Mouse (Mus musculus): ENCODE data around the gene Mroh2a. TPM values are rescaled to one million over a fixed set of nuclear protein-coding genes. Genes with fewer than 3 reads are reported as not detected.

The Mroh2a gene
- polyA plus RNA-seq, 1 experiment from 2014 or later = 2.8 TPM

GRCm38 (mm10) chr1:88233421-88234247 lies 6.8 kb downstream of the Mroh2a start:
- H3K27ac ChIP-seq (ENCODE audit: low read length) = no peak overlapping the region
- H3K9ac ChIP-seq (replicated peaks; ENCODE audit: low read length) = no peak overlapping the region
- WGBS = 68% methylated on average over 14 of the region's 14 CpGs
- H3K27me3 ChIP-seq (ENCODE audit: insufficient read depth, low read length) = no peaks in the 10 kb centered on the region
- no peak overlapping the region for H3K4me3 ChIP-seq (ENCODE audit: low read length)
- H3K9me3 ChIP-seq (ENCODE audit: low read length) = peaks cover 97% of the 10 kb centered on the region
- no peaks in the 10 kb centered on the region for H3K4me1 ChIP-seq (ENCODE audit: insufficient read depth, low read length)
- no peak overlapping the region for H3K4me2 ChIP-seq (replicated peaks; ENCODE audit: low read depth, low read length)
- ATAC-seq (ENCODE audit: low FRiP score, low TSS enrichment) = no peak
- no peaks in the 10 kb centered on the region for H3K36me3 ChIP-seq (ENCODE audit: insufficient read depth, low read length)

- no peaks in the 10 kb centered on the region for H3K4me1 ChIP-seq (ENCODE audit: insufficient read depth, low read length)
- no peak overlapping the region for H3K4me3 ChIP-seq (ENCODE audit: low read length)
- no peak for ATAC-seq (ENCODE audit: low FRiP score, low TSS enrichment)
- H3K36me3 ChIP-seq (ENCODE audit: insufficient read depth, low read length) = no peaks in the 10 kb centered on the region
- H3K9ac ChIP-seq (replicated peaks; ENCODE audit: low read length) = no peak overlapping the region
- H3K4me2 ChIP-seq (replicated peaks; ENCODE audit: low read depth, low read length) = no peak overlapping the region
- 67% methylated on average over 4 of the region's 4 CpGs for WGBS
- no peaks in the 10 kb centered on the region for H3K27me3 ChIP-seq (ENCODE audit: insufficient read depth, low read length)
- peaks cover 97% of the 10 kb centered on the region for H3K9me3 ChIP-seq (ENCODE audit: low read length)
- no peak overlapping the region for H3K27ac ChIP-seq (ENCODE audit: low read length)
Observed at GRCm38 (mm10) chr1:88234248-88234610, 7.4 kb downstream of the Mroh2a start.

GRCm38 (mm10) chr1:88234646-88235045 lies 7.9 kb downstream of the Mroh2a start:
- H3K36me3 ChIP-seq (ENCODE audit: insufficient read depth, low read length) = no peaks in the 10 kb centered on the region
- H3K9me3 ChIP-seq (ENCODE audit: low read length) = peaks cover 97% of the 10 kb centered on the region
- H3K9ac ChIP-seq (replicated peaks; ENCODE audit: low read length) = no peak overlapping the region
- ATAC-seq (ENCODE audit: low FRiP score, low TSS enrichment) = no peak
- no peak overlapping the region for H3K4me2 ChIP-seq (replicated peaks; ENCODE audit: low read depth, low read length)
- H3K4me1 ChIP-seq (ENCODE audit: insufficient read depth, low read length) = no peaks in the 10 kb centered on the region
- no peak overlapping the region for H3K27ac ChIP-seq (ENCODE audit: low read length)
- H3K4me3 ChIP-seq (ENCODE audit: low read length) = no peak overlapping the region
- WGBS = 43% methylated on average over 5 of the region's 5 CpGs
- no peaks in the 10 kb centered on the region for H3K27me3 ChIP-seq (ENCODE audit: insufficient read depth, low read length)

GRCm38 (mm10) chr1:88235046-88235893 lies 8.5 kb downstream of the Mroh2a start:
- Histone ChIP-seq H3K27ac (ENCODE audit: low read length) (no peak overlapping the region), H3K4me3 (ENCODE audit: low read length) (no peak overlapping the region), H3K36me3 (ENCODE audit: insufficient read depth, low read length) (no peaks in the 10 kb centered on the region), H3K4me2 (replicated peaks; ENCODE audit: low read depth, low read length) (no peak overlapping the region), H3K4me1 (ENCODE audit: insufficient read depth, low read length) (no peaks in the 10 kb centered on the region), H3K9me3 (ENCODE audit: low read length) (peaks cover 97% of the 10 kb centered on the region), H3K9ac (replicated peaks; ENCODE audit: low read length) (no peak overlapping the region), H3K27me3 (ENCODE audit: insufficient read depth, low read length) (no peaks in the 10 kb centered on the region)
- ATAC-seq (ENCODE audit: low FRiP score, low TSS enrichment) = peak; percentile 6; the same call in 1 of the 2 replicates
- 65% methylated on average over 11 of the region's 11 CpGs for WGBS

GRCm38 (mm10) chr1:88235894-88236415 lies 9.2 kb downstream of the Mroh2a start:
- 54% methylated on average over 4 of the region's 4 CpGs for WGBS
- Histone ChIP-seq H3K9ac (replicated peaks; ENCODE audit: low read length) (no peak overlapping the region), H3K4me1 (ENCODE audit: insufficient read depth, low read length) (no peaks in the 10 kb centered on the region), H3K27me3 (ENCODE audit: insufficient read depth, low read length) (no peaks in the 10 kb centered on the region), H3K4me3 (ENCODE audit: low read length) (no peak overlapping the region), H3K4me2 (replicated peaks; ENCODE audit: low read depth, low read length) (no peak overlapping the region), H3K36me3 (ENCODE audit: insufficient read depth, low read length) (no peaks in the 10 kb centered on the region), H3K27ac (ENCODE audit: low read length) (no peak overlapping the region), H3K9me3 (ENCODE audit: low read length) (peaks cover 97% of the 10 kb centered on the region)
- ATAC-seq (ENCODE audit: low FRiP score, low TSS enrichment) = peak; percentile 44; the same call in 1 of the 2 replicates

- H3K27me3 ChIP-seq (ENCODE audit: insufficient read depth, low read length) = no peaks in the 10 kb centered on the region
- H3K36me3 ChIP-seq (ENCODE audit: insufficient read depth, low read length) = no peaks in the 10 kb centered on the region
- peaks cover 92% of the 10 kb centered on the region for H3K9me3 ChIP-seq (ENCODE audit: low read length)
- no peak overlapping the region for H3K9ac ChIP-seq (replicated peaks; ENCODE audit: low read length)
- no peaks in the 10 kb centered on the region for H3K4me1 ChIP-seq (ENCODE audit: insufficient read depth, low read length)
- no peak overlapping the region for H3K4me2 ChIP-seq (replicated peaks; ENCODE audit: low read depth, low read length)
- no peak overlapping the region for H3K27ac ChIP-seq (ENCODE audit: low read length)
- 80% methylated on average over 5 of the region's 5 CpGs for WGBS
- no peak for ATAC-seq (ENCODE audit: low FRiP score, low TSS enrichment)
- no peak overlapping the region for H3K4me3 ChIP-seq (ENCODE audit: low read length)
Observed at GRCm38 (mm10) chr1:88237311-88237710, 10.5 kb downstream of the Mroh2a start.

GRCm38 (mm10) chr1:88238771-88239170 lies 12.0 kb downstream of the Mroh2a start:
- Histone ChIP-seq H3K9ac (replicated peaks; ENCODE audit: low read length) (no peak overlapping the region), H3K4me1 (ENCODE audit: insufficient read depth, low read length) (no peaks in the 10 kb centered on the region), H3K27ac (ENCODE audit: low read length) (no peak overlapping the region), H3K4me2 (replicated peaks; ENCODE audit: low read depth, low read length) (no peak overlapping the region), H3K9me3 (ENCODE audit: low read length) (peaks cover 90% of the 10 kb centered on the region), H3K27me3 (ENCODE audit: insufficient read depth, low read length) (no peaks in the 10 kb centered on the region), H3K36me3 (ENCODE audit: insufficient read depth, low read length) (no peaks in the 10 kb centered on the region), H3K4me3 (ENCODE audit: low read length) (no peak overlapping the region)
- 72% methylated on average over 6 of the region's 6 CpGs for WGBS
- no peak for ATAC-seq (ENCODE audit: low FRiP score, low TSS enrichment)

GRCm38 (mm10) chr1:88240072-88240471 lies 13.3 kb downstream of the Mroh2a start:
- WGBS = 74% methylated on average over 5 of the region's 5 CpGs

GRCm38 (mm10) chr1:88240579-88240978 lies 13.8 kb downstream of the Mroh2a start:
- 74% methylated on average over 4 of the region's 4 CpGs for WGBS
- Histone ChIP-seq H3K27me3 (ENCODE audit: insufficient read depth, low read length) (no peaks in the 10 kb centered on the region), H3K4me2 (replicated peaks; ENCODE audit: low read depth, low read length) (no peak overlapping the region), H3K4me1 (ENCODE audit: insufficient read depth, low read length) (no peaks in the 10 kb centered on the region), H3K27ac (ENCODE audit: low read length) (no peak overlapping the region), H3K4me3 (ENCODE audit: low read length) (no peak overlapping the region), H3K36me3 (ENCODE audit: insufficient read depth, low read length) (no peaks in the 10 kb centered on the region), H3K9me3 (ENCODE audit: low read length) (peaks cover 90% of the 10 kb centered on the region), H3K9ac (replicated peaks; ENCODE audit: low read length) (no peak overlapping the region)
- no peak for ATAC-seq (ENCODE audit: low FRiP score, low TSS enrichment)

More at GRCm38 (mm10) chr1:88240072-88240471, 13.3 kb downstream of the Mroh2a start:
- Histone ChIP-seq H3K4me1 (ENCODE audit: insufficient read depth, low read length) (no peaks in the 10 kb centered on the region), H3K27ac (ENCODE audit: low read length) (no peak overlapping the region), H3K27me3 (ENCODE audit: insufficient read depth, low read length) (no peaks in the 10 kb centered on the region), H3K9me3 (ENCODE audit: low read length) (peaks cover 90% of the 10 kb centered on the region), H3K4me3 (ENCODE audit: low read length) (no peak overlapping the region), H3K4me2 (replicated peaks; ENCODE audit: low read depth, low read length) (no peak overlapping the region), H3K36me3 (ENCODE audit: insufficient read depth, low read length) (no peaks in the 10 kb centered on the region), H3K9ac (replicated peaks; ENCODE audit: low read length) (no peak overlapping the region)
- no peak for ATAC-seq (ENCODE audit: low FRiP score, low TSS enrichment)

Data from kidney, embryonic 16.5 days (tissue).